Mouse (Mus musculus): ENCODE data around the gene Ldoc1.

The Ldoc1 gene

DNA sequence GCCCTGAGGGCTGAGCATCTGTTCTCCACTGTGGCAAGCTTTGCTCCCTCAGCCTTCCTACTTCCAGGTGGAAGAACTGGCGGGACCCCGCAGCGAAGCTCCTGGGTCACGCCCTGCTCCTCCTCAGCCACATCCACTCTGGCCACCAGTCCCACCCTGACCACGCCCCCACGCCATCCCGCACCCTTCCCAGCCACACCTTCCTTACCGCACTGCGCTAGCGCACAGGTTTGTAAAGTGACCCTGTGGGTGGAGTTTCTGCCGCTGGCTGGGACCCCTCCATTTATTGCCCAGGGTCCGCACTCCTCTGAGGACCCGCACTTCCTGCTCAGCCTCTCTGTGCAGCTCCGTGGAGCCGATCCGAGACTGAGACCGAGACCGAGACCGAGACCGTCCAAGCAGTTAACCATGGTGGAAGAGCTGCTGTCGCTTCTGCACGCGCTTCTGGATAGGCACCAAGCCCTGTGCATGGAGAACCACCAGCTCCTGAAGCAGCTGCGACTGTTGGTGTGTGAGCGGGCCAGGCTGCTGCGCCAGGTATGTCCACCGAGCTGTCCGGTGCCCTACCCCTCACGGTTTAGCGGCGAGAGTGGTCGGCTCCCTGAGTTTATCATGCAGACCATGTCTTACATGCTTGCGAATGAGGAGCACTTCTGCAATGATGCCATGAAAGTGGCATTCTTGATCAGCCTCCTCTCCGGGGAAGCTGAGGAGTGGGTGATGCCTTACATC is at the start of gene Ldoc1:
Ldoc1 (plus strand) TSS at position 196 of the 732 bp plus-strand sequence.
- no peak for DNase-seq (ENCODE audit: low read depth, low spot score)

DNA sequence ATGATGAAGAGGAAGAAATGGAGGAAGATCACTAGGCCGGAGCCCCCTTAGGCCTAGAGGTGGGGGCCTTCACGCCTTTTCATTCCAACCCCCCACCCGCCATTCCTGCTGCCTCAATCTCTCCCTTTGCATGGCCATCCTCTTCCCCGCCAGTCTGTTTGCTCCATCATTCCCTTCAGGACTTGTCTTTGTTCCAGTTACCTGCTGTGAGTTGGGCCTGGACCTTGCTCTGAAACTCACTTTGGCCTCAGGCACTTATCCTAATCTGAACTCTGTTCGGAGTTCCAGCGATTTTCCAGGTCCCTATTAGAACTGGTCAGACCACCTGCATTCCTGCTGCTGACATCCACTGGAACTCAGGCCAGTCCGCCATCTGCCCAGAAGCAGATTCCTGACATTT is 834 bp downstream of the Ldoc1 start:
- no peak for DNase-seq (ENCODE audit: low read depth, low spot score)

DNA sequence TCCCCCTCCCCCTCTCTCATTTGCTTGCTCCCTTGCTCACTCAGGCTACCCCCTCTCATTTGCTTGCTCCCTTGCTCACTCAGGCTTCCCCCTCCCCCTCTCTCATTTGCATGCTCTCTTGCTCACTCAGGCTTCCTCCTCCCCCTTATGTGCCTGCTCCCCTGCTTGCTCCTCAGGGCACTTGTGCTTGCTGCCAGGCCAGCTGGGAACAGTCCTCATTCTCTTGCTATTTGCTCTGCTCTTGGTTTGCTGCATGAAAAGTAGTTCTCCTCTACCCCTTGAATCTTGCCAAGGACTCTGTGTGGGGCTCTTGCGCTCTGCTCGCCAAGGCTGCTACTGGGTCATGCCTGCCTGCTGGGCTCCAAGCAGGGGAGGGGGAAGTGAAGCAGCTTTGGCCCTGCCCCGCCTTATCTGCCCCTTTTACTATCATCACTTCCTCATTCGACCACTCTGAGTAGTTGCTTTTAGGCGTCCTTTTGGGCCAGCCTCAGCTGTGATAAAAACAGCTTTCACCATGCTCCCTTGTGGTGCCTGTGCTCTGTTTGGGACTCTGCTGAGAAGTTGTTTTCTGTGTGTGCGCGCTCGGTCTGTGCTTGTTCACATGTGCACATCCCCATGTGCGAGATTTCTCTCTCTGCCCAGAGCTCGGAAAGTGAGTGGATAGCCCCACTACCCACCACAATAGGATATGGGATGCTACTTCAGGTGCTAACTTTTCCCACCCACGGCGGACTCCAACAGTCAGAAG is 13.2 kb downstream of the Ldoc1 start:
- DNase-seq (ENCODE audit: low read depth, low spot score) = no peak

DNA sequence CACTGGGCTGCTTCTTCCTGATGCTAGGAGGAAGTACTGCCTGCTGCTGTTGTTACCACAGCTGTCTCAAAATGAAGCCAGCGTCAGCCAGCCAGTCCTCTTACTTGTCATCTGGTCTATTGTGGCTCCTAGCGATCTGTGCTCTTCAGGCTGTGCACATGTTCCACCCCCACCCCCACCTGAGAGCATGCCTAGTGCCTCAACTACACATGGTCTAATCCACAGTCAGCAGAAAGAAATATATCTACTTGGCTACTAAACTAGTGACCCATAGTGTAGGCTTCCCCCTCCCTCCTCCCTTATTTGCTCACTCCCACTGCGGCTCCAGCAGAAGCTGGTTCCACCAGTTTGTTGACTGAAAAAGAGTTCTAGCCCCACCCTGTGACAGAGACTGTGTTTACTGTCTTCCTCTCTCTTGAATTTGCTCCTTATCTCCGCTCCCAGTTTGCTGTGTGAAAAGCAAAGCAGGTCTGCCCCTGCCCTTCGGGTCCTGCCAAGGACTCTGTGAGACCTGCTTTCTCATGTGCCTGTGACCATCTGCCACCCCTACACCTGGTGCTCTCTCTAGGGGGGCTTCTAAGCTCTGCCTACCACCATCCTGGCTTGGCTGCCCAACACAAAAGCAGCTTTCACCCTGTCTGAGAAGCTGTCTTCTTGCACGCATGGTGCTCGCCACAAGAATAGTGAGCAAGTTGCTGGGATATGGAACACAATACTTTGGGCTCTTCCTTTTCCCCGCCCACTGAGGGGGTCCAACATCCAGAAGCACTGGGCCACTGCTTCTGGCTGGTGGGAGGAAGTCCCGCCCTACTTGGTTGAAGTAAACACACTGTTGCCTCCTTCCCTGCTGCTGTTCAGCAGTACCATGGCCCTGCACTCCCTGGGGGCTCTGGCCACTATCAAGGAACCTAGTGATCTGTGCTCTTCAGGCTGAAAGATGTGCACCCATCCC is 14.0 kb downstream of the Ldoc1 start:
- DNase-seq (ENCODE audit: low read depth, low spot score) = no peak

DNA sequence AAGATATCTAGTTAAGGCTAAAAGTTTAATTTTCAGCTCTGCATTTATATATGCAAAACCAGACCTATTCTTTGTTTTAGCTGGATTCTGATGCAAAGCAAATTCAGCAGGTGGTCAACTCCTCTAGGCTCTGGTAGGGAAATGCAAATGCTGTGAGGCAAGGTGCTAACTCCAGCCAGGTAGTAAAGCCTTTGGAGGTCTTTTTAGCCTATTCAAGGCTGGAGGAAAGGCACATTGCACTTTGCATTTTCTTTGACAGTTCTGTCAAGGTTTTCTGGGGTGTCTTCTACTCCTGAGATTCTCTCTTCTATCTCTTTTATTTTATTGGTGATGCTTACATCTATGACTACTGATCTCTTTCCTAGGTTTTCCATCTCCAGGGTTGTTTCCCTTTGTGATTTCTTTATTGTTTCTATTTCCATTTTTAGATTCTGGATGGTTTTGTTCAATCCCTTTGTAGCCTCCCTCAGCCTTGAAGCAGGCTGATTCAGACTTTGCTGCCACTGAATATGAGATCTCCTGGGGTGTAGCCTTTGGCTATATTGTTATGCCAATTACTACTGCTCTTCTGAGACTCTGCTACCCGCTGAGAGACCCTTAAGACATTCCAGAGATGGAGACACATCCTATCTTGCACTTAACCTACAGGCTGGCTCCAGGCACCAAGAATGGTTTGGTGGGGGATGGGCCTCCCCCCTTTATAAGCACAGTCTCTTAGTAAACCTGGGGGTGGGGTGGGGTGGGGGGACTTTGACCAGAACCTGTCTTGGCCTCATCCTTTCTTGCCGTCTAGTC is 18.4 kb downstream of the Ldoc1 start:
- DNase-seq (ENCODE audit: low read depth, low spot score) = no peak

Measured in forelimb bud, embryonic 11.5 days (tissue).